Comparison of ENCODE assay signal across 19 mouse cellular contexts in genomic region chr11:108752765-108753164, GRCm38 (mm10).
DNase-seq lines count a peak whose midpoint lies in the region; ATAC-seq and TF ChIP-seq lines count a peak whose summit lies in the region.
"Had no signal": no experiment of that assay in that cellular context is flagged by ENCODE, and none has a peak within 500 bp of the region (broad histone marks: within the 10 kb centered on the region; RNA-seq: fewer than 3 reads in every experiment).

No protein-coding gene starts in this region.

- no peak overlapping the region for H3K9ac ChIP-seq in embryonic facial prominence, embryonic 12.5 days
- no peak overlapping the region for H3K9ac ChIP-seq in heart, adult 2 months (ENCODE audit: low read depth, low read length)
- H3K9ac ChIP-seq: hindbrain, embryonic 12.5 days; intestine, embryonic 15.5 days; midbrain, embryonic 12.5 days had no signal

- TF ChIP-seq EP300 in heart, adult 2 months (IDR thresholded peaks at IDR 0.05; ENCODE audit: insufficient read depth, low read depth, low read length): no peak

- H3K4me1 ChIP-seq in embryonic facial prominence, embryonic 12.5 days: peaks cover 26% of the 10 kb centered on the region; the same call in 1 of the 2 replicates
- peaks cover 9% of the 10 kb centered on the region for H3K4me1 ChIP-seq in embryonic facial prominence, embryonic 10.5 days
- H3K4me1 ChIP-seq in heart, adult 2 months (ENCODE audit: control insufficient read depth, insufficient read depth, low read length): peaks cover 10% of the 10 kb centered on the region
- H3K4me1 ChIP-seq: megakaryocyte, embryonic 14.5 days had no signal

- intact Hi-C loops in heart, adult 2 months (cut with DNase I): no loop called here
- intact Hi-C loops in heart, postnatal 14 days (cut with DNase I): no loop called here

- H3K79me2 ChIP-seq in heart, adult 2 months (replicated peaks; ENCODE audit: control insufficient read depth, insufficient read depth, low read length): no peaks in the 10 kb centered on the region

- ATAC-seq in embryonic facial prominence, embryonic 12.5 days (ENCODE audit: insufficient number of reproducible peaks, insufficient read depth, low FRiP score, low TSS enrichment): no peak
- ATAC-seq: hindbrain, postnatal 0 days; intestine, embryonic 15.5 days; lung, postnatal 0 days had no signal

- H3K27me3 ChIP-seq in embryonic facial prominence, embryonic 12.5 days: no peaks in the 10 kb centered on the region
- H3K27me3 ChIP-seq in embryonic facial prominence, embryonic 10.5 days (replicated peaks; ENCODE audit: low read depth, poor library complexity, severe bottlenecking): no peaks in the 10 kb centered on the region
- H3K27me3 ChIP-seq in heart, adult 2 months (ENCODE audit: control insufficient read depth, insufficient read depth, low read length): no peaks in the 10 kb centered on the region
- H3K27me3 ChIP-seq: CH12.LX; forebrain, embryonic 15.5 days; hindbrain, embryonic 12.5 days; intestine, embryonic 15.5 days; megakaryocyte, embryonic 14.5 days; midbrain, embryonic 12.5 days had no signal

- 0 out of 2 replicates have a peak overlapping the region, but pooled peaks have one; percentile 17 for H3K27ac ChIP-seq in embryonic facial prominence, embryonic 12.5 days
- no peak overlapping the region for H3K27ac ChIP-seq in embryonic facial prominence, embryonic 10.5 days (replicated peaks)
- H3K27ac ChIP-seq in heart, adult 2 months: peak overlapping the region; percentile 65
- 0 out of 2 replicates have a peak overlapping the region, but pooled peaks have one; percentile 2 for H3K27ac ChIP-seq in layer of hippocampus, adult 2 months
- H3K27ac ChIP-seq: hindbrain, embryonic 12.5 days; hindbrain, postnatal 0 days; intestine, embryonic 15.5 days; midbrain, embryonic 12.5 days had no signal

- no peak for DNase-seq in embryonic facial prominence, embryonic 10.5 days (ENCODE audit: low spot score)
- DNase-seq in heart, adult 2 months: no peak
- no peak for DNase-seq in heart, postnatal 14 days
- DNase-seq in layer of hippocampus, adult 2 months (ENCODE audit: low spot score in 2 of 2): no peak
- no peak for DNase-seq in layer of hippocampus, adult 9-11 months
- DNase-seq in fat pad, adult 2 months (ENCODE audit: extremely low read depth, low read depth, low spot score): peak; percentile 42
- DNase-seq in right cerebral cortex, postnatal 25 days: no peak
- DNase-seq: layer of hippocampus, postnatal 36 days had no signal

- WGBS in embryonic facial prominence, embryonic 12.5 days: 87% methylated on average over 2 of the region's 2 CpGs
- WGBS in embryonic facial prominence, embryonic 10.5 days: 94% methylated on average over 2 of the region's 2 CpGs
- 73% methylated on average over 2 of the region's 2 CpGs for WGBS in heart, adult 2 months

- no peak overlapping the region for H3K4me3 ChIP-seq in embryonic facial prominence, embryonic 12.5 days
- no peak overlapping the region for H3K4me3 ChIP-seq in embryonic facial prominence, embryonic 10.5 days
- no peak overlapping the region for H3K4me3 ChIP-seq in heart, adult 2 months
- H3K4me3 ChIP-seq in layer of hippocampus, adult 2 months: no peak overlapping the region
- H3K4me3 ChIP-seq: erythroblast, embryonic 14.5 days; forebrain, embryonic 15.5 days; hindbrain, embryonic 12.5 days; intestine, embryonic 15.5 days; megakaryocyte, embryonic 14.5 days; midbrain, embryonic 12.5 days had no signal

- no peak for TF ChIP-seq POLR2A in heart, adult 2 months (IDR thresholded peaks at IDR 0.05; ENCODE audit: insufficient read depth, low read depth, low read length)

- TF ChIP-seq CTCF in heart, adult 2 months (IDR thresholded peaks at IDR 0.05): no peak
- no peak for TF ChIP-seq CTCF in layer of hippocampus, adult 2 months (conservative IDR thresholded peaks at IDR 0.05)

- H3K9me3 ChIP-seq in embryonic facial prominence, embryonic 12.5 days: no peaks in the 10 kb centered on the region
- no peaks in the 10 kb centered on the region for H3K9me3 ChIP-seq in embryonic facial prominence, embryonic 10.5 days
- H3K9me3 ChIP-seq: forebrain, embryonic 15.5 days; hindbrain, embryonic 12.5 days; intestine, embryonic 15.5 days; megakaryocyte, embryonic 14.5 days; midbrain, embryonic 12.5 days had no signal

- no peak overlapping the region for H3K4me2 ChIP-seq in embryonic facial prominence, embryonic 12.5 days (replicated peaks)
- H3K4me2 ChIP-seq: forebrain, embryonic 15.5 days; hindbrain, embryonic 12.5 days; intestine, embryonic 15.5 days; liver, embryonic 11.5 days; midbrain, embryonic 12.5 days had no signal

- no peaks in the 10 kb centered on the region for H3K36me3 ChIP-seq in embryonic facial prominence, embryonic 12.5 days
- H3K36me3 ChIP-seq in embryonic facial prominence, embryonic 10.5 days (replicated peaks): no peaks in the 10 kb centered on the region
- H3K36me3 ChIP-seq in heart, adult 2 months (ENCODE audit: control insufficient read depth, insufficient read depth, low read length): no peaks in the 10 kb centered on the region; the same call in none of the 2 replicates
- H3K36me3 ChIP-seq: forebrain, embryonic 15.5 days; hindbrain, embryonic 12.5 days; intestine, embryonic 15.5 days; midbrain, embryonic 12.5 days had no signal
